Mouse (Mus musculus): ENCODE measurements around the gene Olfr141.

The Olfr141 gene

GRCm38 (mm10) chr2:86809918-86810317 is at the start of gene Olfr141:
Gene Olfr141, minus strand, starts transcription at chr2:86810018.
- no peak for DNase-seq (ENCODE audit: extremely low read depth, low read depth, low spot score)

GRCm38 (mm10) chr2:86851596-86851995 is 41.8 kb upstream of the Olfr141 start, which contains the start of gene Olfr1095:
Gene Olfr1095, minus strand, starts transcription at chr2:86851696.
- no peak for DNase-seq (ENCODE audit: extremely low read depth, low read depth, low spot score)

- DNase-seq (ENCODE audit: extremely low read depth, low read depth, low spot score), result no peak
Observed at GRCm38 (mm10) chr2:86824363-86824762, 14.5 kb upstream of the Olfr141 start, which contains the start of gene Olfr1094. Gene Olfr1094, plus strand, starts transcription at chr2:86824663.

GRCm38 (mm10) chr2:86782179-86782578 is 27.6 kb downstream of the Olfr141 start, which contains the start of gene Olfr1093:
Gene Olfr1093, plus strand, starts transcription at chr2:86782479.
- DNase-seq (ENCODE audit: extremely low read depth, low read depth, low spot score), result no peak

- no peak for DNase-seq (ENCODE audit: extremely low read depth, low read depth, low spot score)
Observed at GRCm38 (mm10) chr2:86761050-86761449, 48.8 kb downstream of the Olfr141 start.

GRCm38 (mm10) chr2:86758893-86759292 is 50.9 kb downstream of the Olfr141 start, which contains the start of gene Olfr1090:
Gene Olfr1090, minus strand, starts transcription at chr2:86758993.
- DNase-seq (ENCODE audit: extremely low read depth, low read depth, low spot score), result no peak
